Mouse (Mus musculus) splenic B cell, adult 2 months (primary cell): ENCODE measurements at regions not wholly inside any gene's neighbourhood (a gene's known extent, or its start where the extent isn't known, plus 50 kb on each side); places are given as distances from the start of the nearest gene placed in this dataset.
A peak's percentile ranks its signal among the peaks of the same experiment; 100 is the strongest.
"Not testable (repeated sequence)": the region's sequence is repeated elsewhere in the genome, so short reads cannot be mapped to it uniquely, and the experiment has no call there.

ENCODE experiments used
- DNase-seq: peaks from one replicate; pipeline ENCODE4 v3.0.0-alpha.2; 2011; ENCODE audit warnings: low read depth, low spot score
- H3K27me3 ChIP-seq: 2 replicates; pipeline ENCODE4 v1.6.1; 2012; ENCODE audit warnings: mild to moderate bottlenecking, low read length, moderate library complexity, mixed read lengths; ENCODE audit not compliant: control insufficient read depth, poor library complexity, insufficient read depth, severe bottlenecking
- H3K36me3 ChIP-seq: 2 replicates; pipeline ENCODE4 v1.6.1; 2012; ENCODE audit warnings: mild to moderate bottlenecking, low read length, moderate library complexity, mixed read lengths; ENCODE audit not compliant: control insufficient read depth, poor library complexity, insufficient read depth, severe bottlenecking

GRCm38 (mm10) chr10:26139100-26140093, 60.5 kb upstream of the Tmem200a start:
- no peaks in the 10 kb centered on the region for H3K36me3 ChIP-seq
- DNase-seq, result peak; percentile 37
- H3K27me3 ChIP-seq, result no peaks in the 10 kb centered on the region

GRCm38 (mm10) chr10:26152586-26152985, 73.7 kb upstream of the Tmem200a start:
- no peaks in the 10 kb centered on the region for H3K36me3 ChIP-seq
- DNase-seq, result no peak
- no peaks in the 10 kb centered on the region for H3K27me3 ChIP-seq

DNA sequence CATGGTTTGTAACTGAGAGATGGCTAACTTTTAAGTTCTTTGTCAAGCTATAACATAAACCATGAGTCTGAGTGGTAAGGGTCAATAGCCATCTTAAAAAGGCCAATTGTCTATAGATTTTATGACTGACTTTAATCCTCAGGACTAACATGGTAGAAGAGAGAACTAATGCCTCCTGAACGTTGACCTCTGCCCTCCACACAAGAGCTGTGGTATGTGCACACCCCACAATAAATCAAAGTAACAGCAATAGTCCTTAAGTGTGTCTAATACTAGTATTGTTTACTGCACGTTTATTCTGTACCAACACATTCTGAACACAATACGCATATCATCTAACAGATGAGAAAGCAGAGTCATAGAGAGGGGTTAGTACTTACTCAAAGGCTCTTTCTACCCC, 70.7 kb upstream of the Samd3 start:
- H3K27me3 ChIP-seq, result no peaks in the 10 kb centered on the region
- no peaks in the 10 kb centered on the region for H3K36me3 ChIP-seq
- no peak for DNase-seq

DNA sequence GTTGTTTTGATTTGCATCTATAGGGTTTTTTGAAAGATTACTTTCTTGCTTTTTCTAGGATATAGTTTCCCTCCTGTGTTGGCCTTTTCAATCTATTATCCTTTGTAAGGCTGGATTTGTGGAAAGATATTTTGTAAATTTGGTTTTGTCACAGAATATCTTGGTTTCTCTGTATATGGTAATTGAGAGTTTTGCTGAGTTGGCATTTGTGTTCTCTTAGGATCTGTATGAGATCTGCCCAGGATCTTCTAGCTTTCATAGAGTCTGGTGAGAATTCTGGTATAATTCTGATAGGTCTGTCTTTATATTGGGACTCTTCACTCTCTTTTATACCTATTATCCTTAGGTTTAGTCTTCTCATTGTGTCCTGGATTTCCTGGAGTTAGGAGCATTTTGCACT, 68.4 kb upstream of the Samd3 start:
- H3K27me3 ChIP-seq, DNase-seq, H3K36me3 ChIP-seq: not testable (repeated sequence)

DNA sequence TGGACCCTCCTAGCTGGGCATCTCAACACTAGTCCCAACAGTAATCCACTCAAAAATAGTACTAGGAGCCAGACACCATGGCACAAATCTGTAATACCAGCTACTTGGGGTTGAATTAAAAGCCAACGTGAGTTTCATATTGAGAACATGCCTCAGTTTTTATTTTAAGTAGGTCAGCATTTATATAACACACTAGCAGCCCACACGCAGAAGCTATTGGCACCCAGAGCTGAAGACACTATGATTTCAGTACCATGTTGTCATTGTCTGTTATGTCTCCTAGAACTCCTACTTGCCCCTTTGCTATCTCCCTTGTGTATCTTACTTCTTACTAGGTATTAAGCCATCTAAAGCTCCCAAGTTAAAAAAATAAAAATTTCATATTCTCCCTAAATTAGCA, 65.0 kb upstream of the Samd3 start:
- Histone ChIP-seq H3K36me3 (no peaks in the 10 kb centered on the region), H3K27me3 (no peaks in the 10 kb centered on the region)
- DNase-seq, result no peak

- no peaks in the 10 kb centered on the region for H3K27me3 ChIP-seq
- no peak for DNase-seq
- no peaks in the 10 kb centered on the region for H3K36me3 ChIP-seq
Measured at GRCm38 (mm10) chr10:26177591-26177990, 51.9 kb upstream of the Samd3 start.

GRCm38 (mm10) chr10:26178356-26178755, 51.2 kb upstream of the Samd3 start:
- Histone ChIP-seq H3K27me3 (no peaks in the 10 kb centered on the region), H3K36me3 (no peaks in the 10 kb centered on the region)
- DNase-seq, result no peak
